Mouse (Mus musculus) adipocyte (in vitro differentiated cells): Measurements from ENCODE around the gene Vps9d1.
A peak's percentile ranks its signal among the peaks of the same experiment; 100 is the strongest.
"Not testable (repeated sequence)": the region's sequence is repeated elsewhere in the genome, so short reads cannot be mapped to it uniquely, and the experiment has no call there.

Experiments
- DNase-seq: peaks from one replicate; pipeline ENCODE4 v3.0.0-alpha.2; 2016; ENCODE audit warnings: low spot score

Gene Vps9d1

DNA sequence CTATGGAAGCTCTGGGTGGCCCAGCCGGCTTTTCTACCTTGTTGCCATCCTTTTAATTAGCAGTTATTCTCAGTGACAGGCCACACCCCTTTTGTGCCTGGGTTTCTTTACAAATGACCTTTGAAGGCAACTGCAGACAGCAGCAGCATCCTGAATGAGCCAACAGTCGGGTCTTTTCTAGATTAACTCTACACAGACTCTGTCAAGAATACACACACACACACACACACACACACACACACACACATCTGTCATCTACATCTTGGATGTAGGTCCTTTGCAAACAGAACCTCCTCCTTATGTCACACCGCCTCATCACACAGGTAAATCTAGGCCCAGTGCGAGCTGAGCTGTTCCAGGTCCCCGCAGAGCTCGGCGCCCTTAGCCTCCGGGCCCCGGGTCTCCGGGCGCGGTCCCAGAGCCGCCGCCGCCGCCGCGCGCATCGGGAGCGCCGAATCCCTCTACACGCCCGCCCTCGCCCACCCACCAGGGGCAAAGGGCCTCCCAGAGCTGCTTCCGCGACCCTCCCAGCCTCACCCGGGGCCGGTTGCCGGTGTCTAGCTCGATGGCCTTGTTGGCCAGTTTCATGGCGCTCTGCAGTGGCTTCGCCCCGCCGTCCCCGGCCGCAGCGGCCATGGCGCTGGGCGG is 573 bp downstream of the Vps9d1 start:
- peak; percentile 21 for DNase-seq

DNA sequence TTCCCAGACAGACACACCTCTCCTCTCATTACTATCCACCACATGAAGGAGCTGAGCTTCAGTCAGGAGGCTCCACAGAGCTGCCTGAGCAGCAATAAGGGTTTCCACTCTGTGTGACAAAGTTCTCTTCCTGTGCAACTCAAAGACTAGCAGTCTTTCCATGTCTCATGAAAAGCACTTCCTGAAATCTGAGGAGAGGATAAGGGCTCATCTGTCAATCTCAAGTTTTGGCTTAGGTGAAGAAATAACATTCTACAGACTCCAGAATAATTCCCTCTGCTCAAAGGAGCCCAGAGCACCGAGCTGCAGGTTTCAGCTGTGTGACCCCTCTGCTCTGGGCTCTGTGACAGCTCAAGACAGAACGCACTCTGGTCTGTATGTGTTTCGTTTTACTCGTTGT is 1.2 kb downstream of the Vps9d1 start:
- peak; percentile 13 for DNase-seq

DNA sequence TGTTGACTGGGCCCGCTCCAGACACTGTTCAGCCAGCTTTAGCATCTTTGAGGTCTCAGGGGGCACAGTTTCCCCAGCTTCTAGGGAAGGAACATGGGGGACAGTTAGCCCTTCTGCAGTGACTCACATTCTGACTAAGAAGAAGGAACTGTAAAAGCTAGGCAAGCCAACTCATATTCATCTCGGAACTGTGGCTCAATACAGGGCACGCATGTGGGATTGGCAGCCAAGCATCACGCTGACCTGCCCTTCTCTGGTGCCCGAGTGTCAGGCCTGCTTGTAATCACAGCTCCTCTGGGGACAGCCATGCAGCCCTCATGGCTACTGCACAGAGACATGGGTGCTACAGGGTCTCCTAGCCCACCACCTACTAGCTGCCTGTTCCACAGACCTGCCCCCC is 3.2 kb downstream of the Vps9d1 start:
- no peak for DNase-seq

DNA sequence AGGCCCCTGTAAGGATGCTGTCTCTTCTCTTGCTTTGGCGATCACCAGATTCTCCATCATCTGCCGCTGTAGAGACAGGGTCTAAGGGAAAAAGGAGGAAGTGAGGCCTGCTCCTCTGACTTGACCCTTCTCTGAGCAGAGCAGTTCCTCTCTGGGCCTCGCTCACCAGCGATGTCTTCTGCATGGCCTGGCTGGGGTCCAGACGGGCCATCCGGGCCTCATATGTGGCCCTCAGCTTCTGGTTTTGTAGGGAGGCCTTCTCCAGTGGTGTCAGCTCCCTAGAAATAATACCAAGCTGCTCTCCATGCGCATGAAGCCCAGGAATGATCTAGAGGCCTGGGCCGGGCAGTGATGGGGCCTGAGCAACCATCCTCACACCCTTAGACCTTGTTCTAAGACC is 5.6 kb downstream of the Vps9d1 start:
- no peak for DNase-seq

DNA sequence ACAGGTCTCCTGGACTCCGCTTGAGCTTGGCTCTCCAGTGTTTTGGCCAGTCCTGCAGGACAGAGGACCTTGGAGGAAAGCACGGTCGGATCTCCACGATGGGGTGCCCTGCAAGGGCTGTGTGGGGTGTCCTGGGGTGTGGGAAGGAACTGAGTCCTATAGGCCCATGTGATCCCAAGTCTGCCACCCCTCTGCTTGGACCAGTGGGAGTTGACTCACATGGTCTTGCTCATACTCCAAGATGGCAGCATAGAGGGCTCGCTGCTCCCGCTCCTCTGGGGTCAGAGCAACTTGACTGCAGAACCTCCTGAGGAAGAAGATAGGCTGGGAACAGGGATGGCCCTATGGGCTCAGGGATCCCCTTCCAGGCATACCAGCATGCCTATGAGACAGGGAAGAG is 6.4 kb downstream of the Vps9d1 start:
- no peak for DNase-seq

DNA sequence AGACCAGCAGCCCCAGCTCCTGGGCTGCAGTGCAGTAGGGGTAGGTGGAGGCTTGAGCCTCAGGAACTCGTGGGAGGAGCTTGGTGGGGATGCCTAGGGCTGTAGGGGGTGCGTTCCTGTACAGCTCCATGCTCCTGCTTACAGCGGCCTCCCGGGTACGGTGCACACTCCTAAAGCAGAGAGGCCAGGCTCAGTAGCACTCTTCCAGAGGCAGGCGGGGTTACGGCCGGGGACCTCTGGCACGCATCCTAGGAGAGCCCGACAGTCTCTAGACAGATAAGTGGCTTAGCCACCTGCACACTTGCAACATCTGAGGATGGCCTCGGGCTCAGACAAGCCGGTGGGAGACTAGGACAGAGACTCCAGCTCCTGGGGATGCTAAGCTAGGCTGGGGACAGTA is 8.6 kb downstream of the Vps9d1 start:
- no peak for DNase-seq

DNA sequence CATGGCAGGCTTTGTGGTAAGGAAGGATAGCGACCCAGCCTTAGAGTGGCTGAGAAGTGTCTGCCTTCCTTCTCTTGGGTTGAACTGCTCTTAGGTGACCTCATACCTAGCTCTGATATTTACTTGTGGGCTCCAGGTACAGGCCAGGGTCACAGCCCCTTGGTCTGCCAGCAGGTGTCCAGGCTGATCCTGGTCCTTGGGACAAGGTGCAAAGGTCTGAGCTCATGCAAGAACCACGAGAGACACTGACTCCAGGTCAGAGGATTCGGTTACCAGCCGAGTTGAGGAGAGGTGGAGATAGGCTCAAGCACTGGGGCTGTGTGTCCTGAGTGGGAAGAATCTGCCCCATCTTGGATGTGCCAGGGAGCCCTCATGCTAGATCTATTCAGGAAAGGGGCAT is 9.8 kb downstream of the Vps9d1 start:
- no peak for DNase-seq

DNA sequence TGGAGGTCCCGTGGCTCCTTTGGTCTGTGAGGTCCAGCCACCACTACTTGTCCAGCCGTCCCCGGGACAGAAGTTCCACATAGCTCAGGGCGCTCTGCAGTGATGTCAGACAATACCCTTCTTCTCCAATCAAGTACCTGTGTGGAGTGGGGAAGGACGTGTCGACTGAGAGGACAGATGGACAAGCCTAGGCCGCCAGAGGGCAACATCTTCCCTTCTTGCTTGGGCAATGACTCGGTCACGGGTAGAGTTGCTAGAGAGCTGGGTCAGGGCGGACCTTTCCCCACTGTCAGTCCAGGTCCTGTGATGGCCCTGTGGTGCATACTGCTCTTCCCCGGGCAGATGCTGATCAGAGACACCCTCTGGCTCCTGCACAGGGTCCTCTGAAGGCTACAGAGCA is 11.1 kb downstream of the Vps9d1 start:
- no peak for DNase-seq

DNA sequence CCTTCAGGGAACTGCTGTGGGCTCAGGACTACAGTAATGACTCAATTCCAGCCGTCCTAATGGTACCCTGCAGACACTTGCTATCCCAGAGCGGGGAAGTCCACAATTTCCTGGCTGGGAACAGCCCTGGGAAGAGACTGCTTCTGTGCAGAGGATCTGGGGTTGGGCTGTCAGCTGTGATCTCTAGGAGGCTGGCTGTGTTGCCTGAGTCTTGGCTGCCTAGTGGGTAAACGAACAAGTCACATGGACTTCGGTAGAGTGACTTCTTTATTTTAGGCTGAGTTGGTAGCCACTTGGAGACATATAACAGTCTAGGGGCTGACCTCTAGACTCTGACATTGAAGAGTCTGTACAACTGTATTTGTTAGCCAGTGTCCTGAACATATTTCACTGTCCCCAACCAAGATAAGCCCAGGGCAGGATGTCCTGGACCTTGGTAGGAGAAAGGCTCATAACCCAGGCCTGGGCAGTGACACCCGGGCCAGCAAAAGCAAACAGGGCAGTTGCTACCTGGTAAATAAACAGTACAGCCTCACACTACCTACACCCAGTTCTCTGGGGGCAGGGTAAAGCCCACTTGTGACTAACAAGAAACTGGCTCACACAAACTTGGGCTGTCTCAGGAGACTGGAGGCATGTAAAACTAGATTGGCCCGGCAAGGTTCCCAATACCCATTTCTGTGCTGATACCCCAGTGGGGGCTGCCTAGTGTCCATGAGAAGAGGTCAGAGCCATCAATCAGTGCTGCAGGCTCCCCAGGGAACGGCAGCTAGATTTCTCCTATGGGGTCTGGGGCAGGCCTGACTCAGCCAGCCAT is 11.8 kb downstream of the Vps9d1 start:
- DNase-seq = no peak

DNA sequence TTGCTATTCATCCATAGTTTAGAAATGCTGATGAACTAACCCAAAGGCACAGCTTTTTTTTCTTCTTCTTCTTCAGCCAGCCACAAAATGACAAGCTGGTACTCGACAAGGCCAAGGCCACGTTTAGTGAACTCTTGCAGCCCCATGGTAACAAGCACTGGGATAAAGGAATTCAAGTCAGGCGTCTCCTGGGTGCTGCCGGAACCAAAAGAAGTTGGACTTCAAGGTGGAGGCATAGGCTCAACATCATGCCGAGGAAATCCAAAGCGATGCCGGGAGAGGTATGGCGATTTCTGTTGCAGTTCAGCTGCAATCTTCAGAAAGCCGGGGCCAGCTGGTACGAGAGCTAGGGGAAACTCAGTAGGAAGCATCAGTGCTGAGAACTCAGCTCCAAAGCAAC is 14.8 kb downstream of the Vps9d1 start:
- no peak for DNase-seq

DNA sequence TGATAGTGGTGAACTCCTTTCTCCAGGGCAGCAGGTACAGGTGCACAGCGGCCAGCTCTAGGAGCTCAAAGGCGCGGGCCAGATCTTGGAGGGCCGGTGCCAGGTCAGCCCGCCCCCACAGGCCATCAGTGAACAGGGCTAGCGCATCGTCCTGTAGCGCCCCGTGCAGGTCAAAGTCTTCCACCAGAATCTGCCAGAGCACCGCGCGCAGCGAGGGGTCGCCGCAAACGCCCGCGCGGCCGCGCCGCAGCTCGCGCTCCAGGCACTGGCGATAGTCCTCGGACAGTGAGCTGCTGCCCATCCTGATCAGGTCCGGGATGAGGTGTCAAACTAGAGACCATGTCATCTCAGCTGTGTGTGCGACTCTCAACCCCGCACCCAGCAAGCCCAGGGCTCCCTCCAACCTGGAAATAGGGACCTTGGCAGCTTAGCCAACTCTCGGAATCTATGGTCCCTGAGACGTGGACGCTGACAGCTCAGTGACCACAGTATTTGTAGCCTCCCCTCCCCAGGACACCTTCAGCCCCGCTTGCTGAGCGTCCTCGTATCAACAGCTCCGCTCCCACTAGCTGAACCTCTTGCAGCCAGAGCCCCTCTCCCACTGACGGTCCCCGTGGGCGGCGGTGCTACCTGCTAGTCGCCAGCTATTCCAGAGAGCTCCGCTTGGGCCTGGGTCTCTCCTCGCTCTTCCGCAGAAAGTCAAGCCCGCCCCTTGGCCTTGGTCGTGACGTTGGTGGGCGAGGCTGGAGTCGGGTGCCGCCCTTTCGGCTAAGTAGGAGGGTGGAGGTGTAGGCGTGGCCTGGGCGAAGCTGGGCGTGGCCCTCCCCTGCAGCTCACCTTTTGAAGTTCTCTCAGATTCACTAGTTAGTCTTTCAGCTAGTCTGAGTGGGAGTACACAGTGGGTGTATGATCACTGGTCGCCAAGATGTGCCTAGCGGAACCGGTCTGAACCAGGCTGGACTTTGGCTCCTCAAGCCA is 18.3 kb downstream of the Vps9d1 start, which contains the start of gene Spata2l:
Gene Spata2l, minus strand, starts transcription at position 714 of the 978 bp plus-strand sequence.
- peak; percentile 80 for DNase-seq

DNA sequence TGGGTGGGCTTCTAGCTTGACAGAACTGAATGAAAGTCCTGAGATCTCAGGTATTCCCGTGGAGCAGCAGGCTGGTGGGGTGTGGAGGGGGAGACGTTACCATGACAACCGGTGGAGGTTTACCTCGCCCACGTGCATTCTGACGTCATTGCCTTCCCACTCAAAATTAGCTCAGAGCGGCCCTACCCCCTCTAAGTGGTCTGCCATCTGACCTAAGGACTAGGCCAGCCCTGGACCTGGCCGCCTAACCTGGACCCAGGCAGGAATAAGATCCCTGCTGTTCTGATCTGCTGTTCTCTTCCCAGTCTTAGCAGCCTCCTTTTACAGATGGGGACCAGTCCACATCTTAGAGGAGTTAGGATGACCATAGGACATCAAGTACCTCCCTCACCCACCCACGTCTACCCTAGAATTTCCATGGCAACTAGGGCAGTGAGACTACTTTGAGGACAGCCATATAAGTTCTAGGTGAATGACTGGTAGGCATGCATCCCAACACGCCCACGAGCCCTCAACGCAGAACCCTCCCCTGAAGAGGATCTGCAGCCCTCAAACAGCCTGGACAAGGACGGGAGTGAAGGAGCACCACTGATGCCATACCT is 19.1 kb downstream of the Vps9d1 start:
- DNase-seq = no peak

DNA sequence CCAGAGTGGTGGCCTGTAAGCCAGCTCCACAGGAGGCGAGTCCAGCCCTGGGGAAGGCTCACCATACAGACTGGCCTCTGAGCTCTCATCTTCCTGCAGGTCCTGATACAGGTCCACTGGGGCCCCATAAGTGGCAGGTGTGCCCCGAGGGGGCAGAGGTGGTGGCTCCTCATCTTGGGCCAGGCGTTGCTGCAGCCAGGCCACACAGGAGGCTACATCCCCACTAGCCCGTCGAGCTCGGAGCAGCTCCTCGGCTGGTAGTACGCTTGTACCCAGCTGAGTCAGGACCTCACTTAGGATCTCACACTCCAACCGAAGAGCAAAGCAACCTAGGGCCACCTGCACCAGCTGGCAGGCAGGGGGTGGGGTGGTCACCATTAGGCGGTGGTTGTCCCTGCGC is 20.4 kb downstream of the Vps9d1 start:
- DNase-seq = no peak

DNA sequence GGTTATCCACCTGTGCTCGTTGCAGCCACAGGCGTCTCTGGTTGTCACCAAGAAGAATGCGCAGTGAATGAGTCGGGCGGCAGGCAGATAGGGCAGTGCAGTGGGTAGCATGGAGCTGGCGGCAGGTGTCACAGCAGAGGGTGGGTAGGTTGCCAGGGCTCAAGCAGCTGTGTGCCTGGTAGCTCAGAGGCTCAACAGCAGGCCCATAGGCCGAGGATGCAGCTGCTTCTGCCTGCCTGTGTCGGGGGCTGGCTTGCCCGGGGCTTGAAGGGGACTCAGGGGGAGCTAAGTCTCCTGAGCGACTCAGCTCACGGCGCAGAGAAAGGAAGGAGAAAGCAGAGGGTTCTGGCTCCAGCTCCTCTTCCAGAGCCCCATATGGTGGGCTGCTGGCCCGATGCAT is 20.8 kb downstream of the Vps9d1 start:
- no peak for DNase-seq

DNA sequence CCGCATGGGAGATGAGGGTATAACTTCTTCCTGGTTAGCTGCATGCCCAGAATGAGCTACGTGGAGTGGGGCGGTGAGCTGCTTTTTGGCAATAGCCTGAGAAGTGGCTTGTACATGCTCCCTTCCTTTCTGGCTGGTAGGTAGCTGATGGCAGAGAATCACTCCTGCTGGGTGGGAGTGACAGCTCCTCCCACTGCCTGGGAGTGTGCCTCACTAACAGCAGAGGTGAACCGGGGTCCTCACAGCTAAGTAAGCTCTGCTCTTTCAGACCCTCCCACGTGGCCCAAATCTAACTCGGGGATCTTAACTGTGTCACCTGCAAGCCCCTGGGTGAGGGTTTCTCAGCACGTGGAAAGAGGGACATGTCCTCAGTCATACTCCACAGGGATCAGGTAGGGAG is 21.6 kb downstream of the Vps9d1 start:
- no peak for DNase-seq

DNA sequence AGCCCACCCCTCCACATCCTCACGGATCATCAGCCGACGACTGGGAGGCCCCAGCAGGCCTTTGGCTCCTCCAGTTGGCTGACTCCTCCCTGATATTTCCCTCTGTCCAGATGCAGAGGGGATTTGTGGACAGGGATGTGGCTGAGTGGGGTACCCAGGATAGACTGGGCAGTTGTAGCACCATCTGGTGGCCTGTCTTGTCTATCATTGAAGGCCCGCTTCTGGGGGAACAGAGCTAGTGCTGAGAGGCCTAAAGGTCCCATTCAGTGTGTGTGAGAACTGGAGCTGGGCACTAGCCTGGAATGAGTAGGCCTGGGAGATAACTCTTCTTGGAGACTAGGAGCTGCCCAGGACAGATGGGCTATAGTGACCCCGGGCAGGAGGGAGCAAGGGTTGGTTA is 22.4 kb downstream of the Vps9d1 start:
- DNase-seq = no peak

DNA sequence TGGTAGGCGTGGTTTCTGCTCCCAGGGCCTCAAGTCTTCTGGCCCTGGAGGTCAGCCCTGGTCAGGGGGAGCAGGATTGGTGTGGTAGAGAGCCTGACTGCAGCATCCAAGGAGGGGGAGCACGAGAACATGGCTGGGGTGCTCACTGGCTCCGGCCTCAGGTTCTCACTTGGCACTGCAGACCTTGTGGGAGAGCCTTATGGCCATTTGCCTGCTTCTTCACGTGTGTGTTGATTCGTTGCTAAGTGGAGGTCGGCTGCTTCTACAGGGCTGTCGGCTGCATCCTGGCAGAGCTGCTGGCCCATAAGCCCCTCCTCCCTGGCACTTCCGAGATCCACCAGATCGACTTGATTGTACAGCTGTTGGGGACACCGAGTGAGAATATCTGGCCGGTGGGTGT is 23.8 kb downstream of the Vps9d1 start:
- DNase-seq = not testable (repeated sequence)

DNA sequence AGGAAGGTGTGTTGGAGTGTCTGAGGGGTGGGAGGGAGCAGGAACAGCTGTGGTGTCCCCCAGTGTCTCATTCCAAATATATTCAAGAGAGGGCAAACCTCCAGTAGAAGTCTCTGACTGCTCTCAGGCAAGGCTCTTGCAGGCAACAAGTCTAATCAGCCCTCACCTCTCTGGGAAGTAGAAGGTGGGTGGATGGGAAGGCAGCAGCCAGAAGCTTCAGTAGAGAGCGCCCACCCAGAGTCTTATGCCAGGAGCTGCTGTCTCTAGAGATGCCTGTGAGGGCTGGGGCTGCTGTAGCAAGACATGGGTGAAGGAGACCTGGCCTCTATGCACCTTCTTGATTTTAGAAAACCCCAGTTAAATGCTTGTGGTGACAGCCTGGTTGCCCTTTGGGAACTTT is 25.7 kb downstream of the Vps9d1 start:
- DNase-seq = no peak

DNA sequence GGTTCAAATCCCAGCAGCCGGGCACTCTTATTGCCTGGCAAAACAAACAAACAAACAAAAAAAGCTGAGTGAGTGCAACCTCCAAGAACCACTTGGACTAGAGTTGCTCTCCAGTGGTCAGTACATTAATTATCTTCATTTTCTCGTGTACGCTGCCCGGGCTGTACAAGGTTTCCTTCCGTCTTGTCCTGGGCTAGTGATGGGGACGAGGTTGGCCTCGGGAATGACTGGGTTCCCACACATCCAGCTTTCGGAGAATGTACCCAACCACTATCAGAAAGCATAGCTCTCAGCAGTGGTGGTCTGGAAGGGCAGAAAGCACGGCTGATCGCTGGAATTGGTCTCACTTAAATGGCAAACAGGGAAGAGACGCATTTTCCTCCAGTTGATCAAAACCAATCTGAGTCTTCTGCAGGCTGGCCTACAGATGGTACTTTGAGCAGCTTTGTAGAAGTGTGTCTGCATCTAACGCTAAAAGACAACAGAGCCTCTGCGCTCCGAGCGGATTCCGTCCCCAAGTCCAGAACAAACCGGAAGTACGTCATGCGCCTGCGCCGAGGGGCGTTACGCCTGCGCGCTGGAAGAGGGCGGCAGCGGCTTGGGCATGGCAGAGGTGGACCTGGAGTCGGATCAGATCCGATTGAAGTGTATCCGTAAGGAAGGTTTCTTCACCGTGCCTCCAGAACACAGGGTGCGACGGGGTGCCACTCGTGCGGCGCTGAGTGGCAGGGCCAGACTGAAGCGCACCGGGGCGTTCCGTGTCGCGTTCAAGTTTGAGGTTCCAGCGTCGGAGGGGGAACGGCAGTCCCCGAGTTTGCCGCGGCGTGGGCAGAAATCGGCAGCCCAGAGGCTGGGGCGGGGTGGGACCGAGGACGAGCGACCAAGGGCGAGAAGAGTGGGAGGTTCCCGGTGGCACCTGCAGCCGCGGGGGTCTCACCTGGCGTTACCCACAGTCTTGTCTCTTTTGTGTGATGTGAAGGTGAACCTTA is 29.6 kb downstream of the Vps9d1 start, which contains the start of gene Cdk10:
Gene Cdk10, plus strand, starts transcription at position 565 of the 989 bp plus-strand sequence.
- peak; percentile 93 for DNase-seq

DNA sequence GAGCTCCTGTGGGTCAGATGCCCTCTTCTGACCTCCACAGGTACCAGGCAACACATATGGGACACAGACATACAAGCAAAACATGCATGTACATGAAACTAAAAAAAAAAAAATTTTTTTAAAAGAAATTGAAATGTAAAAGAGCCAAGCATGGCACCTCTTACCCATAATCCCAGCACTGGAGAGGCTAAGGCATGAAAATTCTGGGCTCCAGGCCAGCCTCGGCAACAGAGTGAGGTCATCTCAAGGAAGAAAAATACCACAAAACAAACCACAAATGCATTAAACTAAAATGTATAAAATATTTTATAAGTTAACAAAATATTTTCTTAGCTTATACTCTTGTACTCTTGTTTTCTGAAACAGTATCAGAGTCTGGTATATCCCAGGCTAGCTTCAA is 33.2 kb downstream of the Vps9d1 start:
- DNase-seq = peak; percentile 92

DNA sequence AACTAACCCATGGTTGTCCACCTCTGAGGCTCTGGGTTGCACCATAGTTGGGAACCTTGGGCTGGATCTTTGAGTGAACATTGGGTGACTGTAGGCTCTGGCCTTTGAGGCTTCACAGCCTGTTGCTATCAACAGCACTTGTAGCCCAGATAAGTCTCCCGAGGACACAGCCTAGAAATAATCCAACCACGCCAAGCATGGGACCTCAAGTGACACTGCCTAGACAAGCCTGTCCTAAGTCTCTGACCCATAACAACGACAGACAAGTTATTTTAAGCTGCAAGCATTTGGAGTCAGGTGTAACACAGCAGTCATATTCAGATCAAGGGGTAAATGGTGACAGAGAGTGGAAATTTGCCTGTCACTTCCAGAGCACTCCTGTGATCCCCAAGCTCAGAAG is 38.7 kb downstream of the Vps9d1 start:
- DNase-seq = no peak
